Mouse (Mus musculus) neural tube, embryonic 14.5 days (tissue): Measurements from ENCODE around the gene Insc. TPM values are rescaled to one million over a fixed set of nuclear protein-coding genes. Genes with fewer than 3 reads are reported as not detected.

Source experiments
- ATAC-seq: fragments of 200-750 bp; cut with Nextera tagmentation; 2 replicates; pipeline ENCODE4 v1.8.0; 2017; ENCODE audit warnings: low read depth, mild to moderate bottlenecking, moderate TSS enrichment, moderate library complexity
- H3K27ac ChIP-seq: fragments of 300-500 bp; sonication (generic); 2 replicates; pipeline ENCODE4 v1.5.1; 2014; ENCODE audit warnings: low read depth, mild to moderate bottlenecking, control low read depth, low read length, moderate library complexity, mixed read lengths
- H3K27me3 ChIP-seq: fragments of 300-500 bp; sonication (generic); 2 replicates; pipeline ENCODE4 v1.6.1; 2014; ENCODE audit warnings: low read length; ENCODE audit not compliant: control insufficient read depth, insufficient read depth
- H3K36me3 ChIP-seq: fragments of 300-500 bp; sonication (generic); 2 replicates; pipeline ENCODE4 v1.6.1; 2014; ENCODE audit warnings: low read length, mixed read lengths; ENCODE audit not compliant: control insufficient read depth, insufficient read depth
- H3K4me1 ChIP-seq: fragments of 300-500 bp; sonication (generic); 2 replicates; pipeline ENCODE4 v1.6.1; 2014; ENCODE audit warnings: low read length; ENCODE audit not compliant: control insufficient read depth, insufficient read depth
- H3K4me2 ChIP-seq: fragments of 300-500 bp; sonication (generic); 2 replicates; pipeline ENCODE4 v1.6.1; 2014; ENCODE audit warnings: mild to moderate bottlenecking, low read depth, low read length, control low read depth
- H3K4me3 ChIP-seq: fragments of 300-500 bp; sonication (generic); 2 replicates; pipeline ENCODE4 v1.5.1; 2014; ENCODE audit warnings: low read depth, low read length, control low read depth, mixed read lengths
- H3K9ac ChIP-seq: fragments of 300-500 bp; sonication (generic); replicated peaks from 2 replicates; pipeline ENCODE4 v1.6.1; 2014; ENCODE audit warnings: low read depth, mild to moderate bottlenecking, control low read depth, low read length, mixed read lengths
- H3K9me3 ChIP-seq: fragments of 300-500 bp; sonication (generic); 2 replicates; pipeline ENCODE4 v1.6.1; 2016; ENCODE audit warnings: low read length; ENCODE audit not compliant: control insufficient read depth
- WGBS: fragments of 180-500 bp; shearing (Covaris S2); extraction: QIAGEN DNeasy Blood & Tissue Kit; methylation state at CpG from one replicate; pipeline ENCODE4 v1.1.7; 2014; 5-methylcytosine and 5-hydroxymethylcytosine counted together
- polyA plus RNA-seq: library from polyadenylated mRNA; unstranded; fragments of >200 nt; fragmentation: Nextera tagmentation; extraction: Ambion mirVana; gene quantifications from 2 replicates; pipeline ENCODE4 v1.2.1, GENCODE M21; 2014

Gene Insc
- polyA plus RNA-seq, 1 experiment from 2014 or later, result 2.1 TPM

DNA sequence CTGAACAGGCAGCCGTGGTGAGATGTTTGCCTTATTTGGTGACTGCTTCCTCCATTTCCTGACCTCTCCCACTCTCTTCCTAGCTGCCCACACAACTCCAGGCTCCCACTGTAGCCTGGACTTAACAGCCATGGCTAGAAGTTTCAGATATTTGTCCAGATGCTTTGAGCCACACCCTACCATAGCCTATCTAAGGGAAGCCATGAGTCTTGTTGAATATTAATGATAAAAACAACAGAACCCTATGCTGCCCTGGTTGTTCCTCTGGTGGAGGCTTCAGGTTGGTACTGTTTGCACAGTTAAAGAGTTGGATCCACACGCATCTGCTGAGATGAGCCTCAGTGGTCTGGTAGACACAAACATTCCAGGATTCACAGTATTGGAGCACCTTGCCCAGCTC is 61.8 kb downstream of the Insc start:
- Histone ChIP-seq H3K4me2 (no peak overlapping the region), H3K27ac (no peak overlapping the region), H3K36me3 (no peaks in the 10 kb centered on the region), H3K27me3 (no peaks in the 10 kb centered on the region), H3K9me3 (no peaks in the 10 kb centered on the region), H3K4me3 (no peak overlapping the region), H3K9ac (no peak overlapping the region), H3K4me1 (no peaks in the 10 kb centered on the region)
- WGBS, result 90% methylated on average over 2 of the region's 2 CpGs
- no peak for ATAC-seq

DNA sequence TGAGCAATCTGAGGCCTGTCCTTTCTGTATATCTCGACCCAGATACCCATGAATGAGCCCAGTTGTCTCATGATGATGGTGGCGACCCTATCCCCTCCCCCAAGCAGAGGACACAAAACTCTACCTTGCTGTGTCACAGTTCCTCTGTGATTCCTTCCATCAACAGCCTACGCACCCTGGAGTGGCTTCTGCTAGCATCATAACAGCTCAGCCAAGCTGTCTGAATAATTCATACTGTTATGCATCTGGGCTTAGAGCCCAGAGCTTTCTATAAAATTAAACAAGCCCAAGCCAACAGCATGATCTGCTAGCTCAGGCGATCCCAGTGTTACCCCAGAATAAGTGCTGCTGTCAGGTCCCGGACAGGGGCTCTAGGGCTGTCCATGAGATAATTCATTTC is 63.8 kb downstream of the Insc start:
- Histone ChIP-seq H3K4me2 (no peak overlapping the region), H3K9me3 (no peaks in the 10 kb centered on the region), H3K27me3 (no peaks in the 10 kb centered on the region), H3K36me3 (no peaks in the 10 kb centered on the region), H3K27ac (no peak overlapping the region), H3K4me3 (no peak overlapping the region), H3K4me1 (no peaks in the 10 kb centered on the region), H3K9ac (no peak overlapping the region)
- ATAC-seq, result no peak
- 75% methylated on average over 5 of the region's 5 CpGs for WGBS

DNA sequence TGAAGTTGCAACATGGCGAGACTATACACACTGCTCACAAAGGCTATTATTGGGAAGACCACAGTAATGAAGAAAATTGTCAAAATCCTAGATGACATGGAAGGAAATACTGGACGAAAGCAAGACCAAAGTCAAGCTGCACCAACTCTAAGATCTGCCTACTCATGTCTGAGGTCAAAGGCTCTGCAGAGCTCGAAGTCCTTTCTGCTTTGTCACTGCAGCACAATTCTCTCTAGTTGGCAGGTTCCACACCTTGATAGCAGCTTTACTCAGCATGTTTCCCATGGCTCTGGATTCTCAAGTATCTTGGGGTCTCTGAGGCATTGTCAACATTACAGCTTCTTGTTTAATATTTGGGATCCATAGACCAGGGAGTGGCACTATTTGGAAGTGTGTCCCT is 64.8 kb downstream of the Insc start:
- Histone ChIP-seq H3K4me3 (no peak overlapping the region), H3K4me1 (no peaks in the 10 kb centered on the region), H3K27me3 (no peaks in the 10 kb centered on the region), H3K36me3 (no peaks in the 10 kb centered on the region), H3K27ac (no peak overlapping the region), H3K9ac (no peak overlapping the region), H3K4me2 (no peak overlapping the region), H3K9me3 (no peaks in the 10 kb centered on the region)
- ATAC-seq, result no peak
- WGBS, result 93% methylated on average over 3 of the region's 3 CpGs

DNA sequence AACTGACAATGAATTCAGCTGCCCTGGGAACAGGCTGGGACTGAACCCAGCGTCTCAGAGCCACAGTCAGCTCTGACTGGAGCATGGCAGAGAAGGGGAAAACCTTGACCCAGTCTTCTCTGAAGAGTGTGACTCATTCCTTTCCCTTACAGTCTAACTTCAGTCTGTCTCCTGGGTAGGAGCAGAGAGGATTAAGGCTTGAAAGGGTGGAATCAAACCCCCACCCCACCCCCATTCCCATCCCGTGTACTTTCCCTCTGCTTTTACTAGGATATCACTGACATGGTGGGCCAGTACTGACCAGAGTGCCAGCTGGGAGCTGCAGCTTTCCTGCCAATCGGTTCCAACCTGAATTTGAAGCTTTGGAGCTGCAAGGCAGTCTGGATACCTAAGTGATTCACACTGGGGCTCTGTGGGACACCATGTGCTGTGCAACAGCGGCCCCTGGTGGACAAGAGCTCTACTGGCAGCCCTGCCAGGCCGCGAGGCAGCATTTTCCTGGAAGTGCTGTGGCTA is 73.9 kb downstream of the Insc start:
- Histone ChIP-seq H3K4me3 (no peak overlapping the region), H3K4me1 (no peaks in the 10 kb centered on the region), H3K9ac (no peak overlapping the region), H3K4me2 (no peak overlapping the region), H3K27ac (no peak overlapping the region), H3K27me3 (no peaks in the 10 kb centered on the region), H3K36me3 (no peaks in the 10 kb centered on the region), H3K9me3 (no peaks in the 10 kb centered on the region)
- WGBS, result 15% methylated on average over 6 of the region's 6 CpGs
- ATAC-seq, result peak; percentile 96

DNA sequence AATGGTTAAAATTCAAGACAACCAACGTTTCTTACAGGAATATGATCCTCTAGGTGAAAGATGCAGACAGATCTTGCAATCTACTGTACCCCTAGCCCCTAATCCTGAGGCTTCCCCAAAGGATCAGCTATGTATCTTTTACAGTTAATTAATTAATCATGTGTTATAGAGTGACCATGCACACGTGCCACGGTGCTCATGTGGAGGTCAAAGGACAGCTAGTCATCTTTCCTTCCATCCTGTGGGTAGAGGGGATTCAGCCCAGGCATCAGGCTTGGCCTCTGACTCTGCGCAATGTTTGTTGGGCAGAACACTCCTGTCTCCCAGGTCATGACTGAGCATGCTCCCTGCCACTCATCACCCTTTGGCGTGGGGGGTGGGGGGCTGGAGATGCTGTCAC is 74.4 kb downstream of the Insc start:
- no peaks in the 10 kb centered on the region for H3K9me3 ChIP-seq
- H3K4me2 ChIP-seq, result no peak overlapping the region
- H3K4me1 ChIP-seq, result no peaks in the 10 kb centered on the region
- no peaks in the 10 kb centered on the region for H3K27me3 ChIP-seq
- 35% methylated on average over 5 of the region's 5 CpGs for WGBS
- ATAC-seq, result 0 out of 2 replicates have a peak, but pooled peaks have one; percentile 25
- H3K27ac ChIP-seq, result no peak overlapping the region
- H3K4me3 ChIP-seq, result no peak overlapping the region
- no peak overlapping the region for H3K9ac ChIP-seq
- H3K36me3 ChIP-seq, result no peaks in the 10 kb centered on the region

DNA sequence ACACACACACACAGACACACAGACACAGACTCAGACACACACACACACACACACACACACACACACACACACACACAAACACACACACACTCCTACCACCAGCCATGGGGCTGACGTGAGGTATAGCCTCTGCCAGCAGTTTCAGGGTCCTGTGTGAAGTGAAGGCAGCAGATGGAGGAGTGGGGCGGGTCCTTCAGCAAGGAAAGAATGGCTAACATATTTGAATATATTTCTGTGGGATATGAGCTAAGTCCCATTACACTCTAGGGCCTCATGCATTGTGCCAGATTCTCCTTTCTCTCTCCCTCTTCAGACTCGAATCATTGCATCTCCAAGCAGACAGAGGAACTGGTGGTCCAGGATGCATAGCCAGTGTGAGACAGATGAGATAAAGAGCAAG is 74.9 kb downstream of the Insc start:
- H3K27ac ChIP-seq, result no peak overlapping the region
- H3K36me3 ChIP-seq, result no peaks in the 10 kb centered on the region
- no peak for ATAC-seq
- H3K4me2 ChIP-seq, result no peak overlapping the region
- no peaks in the 10 kb centered on the region for H3K4me1 ChIP-seq
- H3K9ac ChIP-seq, result no peak overlapping the region
- 87% methylated on average over 3 of the region's 3 CpGs for WGBS
- H3K27me3 ChIP-seq, result no peaks in the 10 kb centered on the region
- H3K9me3 ChIP-seq, result no peaks in the 10 kb centered on the region
- H3K4me3 ChIP-seq, result no peak overlapping the region

DNA sequence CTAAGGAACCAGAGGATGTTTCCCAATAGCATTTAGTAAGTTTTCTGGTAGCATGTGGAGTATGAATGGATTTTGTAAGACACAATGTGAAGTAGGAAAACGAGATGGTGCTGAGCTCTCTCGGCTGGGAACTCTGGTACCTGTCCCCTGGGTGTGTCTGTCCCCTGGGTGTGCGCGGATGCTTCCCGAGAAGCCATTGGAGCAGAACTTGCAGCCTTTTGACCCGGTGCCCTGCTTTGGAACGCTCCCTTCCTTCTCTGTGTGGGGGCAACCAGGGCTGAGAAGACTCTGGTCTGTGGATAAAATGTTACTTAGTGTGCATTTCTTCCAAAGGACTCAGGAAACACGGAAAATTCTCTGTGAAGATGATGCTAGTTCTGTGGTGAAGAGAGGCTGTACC is 75.3 kb downstream of the Insc start:
- Histone ChIP-seq H3K4me2 (no peak overlapping the region), H3K4me1 (no peaks in the 10 kb centered on the region), H3K4me3 (no peak overlapping the region), H3K9me3 (no peaks in the 10 kb centered on the region), H3K27me3 (no peaks in the 10 kb centered on the region), H3K36me3 (no peaks in the 10 kb centered on the region), H3K9ac (no peak overlapping the region), H3K27ac (no peak overlapping the region)
- 81% methylated on average over 8 of the region's 8 CpGs for WGBS
- ATAC-seq, result no peak

DNA sequence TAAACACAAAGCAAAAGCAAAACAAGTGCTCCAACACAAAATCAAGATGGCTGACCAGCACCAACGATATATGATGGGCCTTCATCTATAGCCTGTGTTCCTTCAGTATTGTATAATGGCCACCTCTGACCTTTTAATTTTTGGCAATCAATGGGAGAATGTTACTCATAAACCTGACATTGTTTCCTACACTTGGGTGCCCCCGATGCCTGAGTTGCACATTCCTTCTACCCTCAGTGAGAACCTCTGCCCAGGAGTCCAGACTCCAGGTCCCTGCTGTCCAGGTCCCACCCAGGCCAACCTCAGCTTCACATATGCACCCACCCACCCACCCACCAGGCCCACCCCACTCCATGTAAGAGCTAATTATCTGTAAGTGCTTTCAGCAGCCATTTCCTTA is 79.2 kb downstream of the Insc start:
- 0 out of 2 replicates have a peak, but pooled peaks have one; percentile 28 for ATAC-seq
- H3K9ac ChIP-seq, result no peak overlapping the region
- H3K4me3 ChIP-seq, result no peak overlapping the region
- H3K36me3 ChIP-seq, result no peaks in the 10 kb centered on the region
- no peak overlapping the region for H3K27ac ChIP-seq
- H3K9me3 ChIP-seq, result no peaks in the 10 kb centered on the region
- 90% methylated on average over 2 of the region's 2 CpGs for WGBS
- no peaks in the 10 kb centered on the region for H3K27me3 ChIP-seq
- no peak overlapping the region for H3K4me2 ChIP-seq
- H3K4me1 ChIP-seq, result no peaks in the 10 kb centered on the region

DNA sequence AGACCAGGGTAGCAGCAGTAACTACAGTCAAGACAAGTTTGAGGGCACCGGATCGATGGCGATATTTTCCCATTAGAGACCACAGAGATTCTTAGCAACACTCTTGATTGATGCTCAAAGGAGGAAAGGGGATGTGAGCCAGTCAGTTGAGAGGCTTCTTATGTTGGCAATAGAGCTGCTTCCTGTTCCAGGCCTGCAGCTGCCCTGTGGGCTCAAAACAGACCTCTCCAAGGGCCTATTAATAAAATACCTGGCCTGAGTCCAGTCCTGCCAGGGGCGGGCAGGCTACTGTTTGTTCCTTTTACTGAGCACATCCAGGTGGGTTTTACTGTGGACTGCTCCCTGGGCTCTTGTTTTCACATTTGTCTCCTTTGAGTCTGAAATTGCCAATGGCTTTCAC is 83.9 kb downstream of the Insc start:
- H3K36me3 ChIP-seq, result no peaks in the 10 kb centered on the region
- WGBS, result 77% methylated on average over 4 of the region's 4 CpGs
- H3K9ac ChIP-seq, result no peak overlapping the region
- no peak overlapping the region for H3K4me2 ChIP-seq
- no peaks in the 10 kb centered on the region for H3K9me3 ChIP-seq
- peak; percentile 41; the same call in 1 of the 2 replicates for ATAC-seq
- no peaks in the 10 kb centered on the region for H3K4me1 ChIP-seq
- H3K4me3 ChIP-seq, result no peak overlapping the region
- H3K27ac ChIP-seq, result no peak overlapping the region
- H3K27me3 ChIP-seq, result no peaks in the 10 kb centered on the region
